Mouse (Mus musculus): ENCODE data around the gene Atn1.

Gene Atn1

DNA sequence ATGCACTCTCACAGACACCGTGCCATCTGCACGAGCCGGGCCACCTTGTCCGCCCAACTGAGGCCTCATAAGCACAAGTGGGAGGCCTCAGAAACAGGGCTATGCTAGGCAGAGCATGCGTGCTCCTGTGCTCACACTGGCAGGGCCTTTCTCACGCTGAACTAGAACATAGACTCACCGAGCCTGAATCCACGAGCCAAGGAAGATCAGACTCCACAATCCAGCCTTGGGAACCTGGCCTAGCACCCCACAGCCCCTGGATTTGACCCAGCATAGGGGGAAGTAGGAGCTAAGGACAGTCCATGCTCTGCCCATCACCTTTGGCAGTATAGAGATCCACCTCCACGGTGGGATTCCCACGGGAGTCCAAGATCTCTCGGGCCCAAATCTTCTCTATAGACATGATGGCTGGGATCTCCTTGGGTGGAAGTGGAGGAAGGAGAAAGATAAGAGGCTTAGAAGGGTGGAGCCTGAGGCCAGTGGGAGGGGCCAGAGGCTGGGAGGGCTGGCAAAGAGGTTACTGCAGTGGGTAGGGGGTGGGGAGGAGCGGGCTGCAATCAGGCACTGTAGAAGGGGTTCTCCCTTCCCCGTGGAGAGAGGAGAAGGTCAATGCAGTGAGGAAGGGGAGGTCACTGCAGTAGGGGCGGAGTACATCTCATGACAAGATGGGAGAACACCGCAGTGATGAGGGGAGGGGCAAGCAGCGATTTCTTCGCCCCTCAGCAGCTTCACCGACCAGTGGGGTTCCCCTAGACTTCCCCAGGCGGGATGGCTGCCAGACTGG lies 11.8 kb upstream of the Atn1 start:
- DNase-seq = peak; percentile 63

- DNase-seq = no peak
These were observed 11.2 kb upstream of the Atn1 start for GRCm38 (mm10) chr6:124767536-124767919.

GRCm38 (mm10) chr6:124765951-124766350 lies 9.6 kb upstream of the Atn1 start:
- no peak for DNase-seq

- DNase-seq = peak; percentile 72
These were observed 2.9 kb upstream of the Atn1 start for GRCm38 (mm10) chr6:124759259-124759658.

GRCm38 (mm10) chr6:124758849-124759232 lies 2.5 kb upstream of the Atn1 start:
- DNase-seq = no peak

GRCm38 (mm10) chr6:124757909-124758848 lies 1.9 kb upstream of the Atn1 start:
- peak; percentile 63 for DNase-seq

DNA sequence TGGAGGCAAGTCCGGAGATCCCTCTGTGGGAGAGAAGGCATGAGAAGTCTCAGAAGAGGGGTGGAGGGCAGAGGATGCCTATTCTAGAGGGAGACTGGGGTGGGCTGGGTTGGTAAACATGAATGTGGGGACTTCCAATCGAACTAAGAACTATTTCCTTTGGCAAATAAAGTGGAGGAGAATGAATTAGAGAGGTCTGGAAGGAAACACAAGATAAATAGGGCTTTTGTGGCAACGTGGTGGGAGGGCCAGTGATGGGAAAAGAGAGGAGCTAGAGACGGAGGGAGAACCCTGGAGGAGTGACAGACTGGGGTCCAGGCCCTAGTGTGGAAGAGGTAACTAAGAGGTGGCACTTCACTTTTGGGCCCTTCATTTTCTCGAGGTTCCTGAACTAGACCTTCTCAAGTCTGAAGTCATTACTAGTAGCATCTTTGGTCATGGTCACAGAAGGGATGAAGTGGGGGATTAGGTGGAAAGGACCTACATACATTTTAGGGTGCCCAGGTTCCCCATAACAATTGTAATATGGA lies 1.1 kb upstream of the Atn1 start:
- no peak for DNase-seq

DNA sequence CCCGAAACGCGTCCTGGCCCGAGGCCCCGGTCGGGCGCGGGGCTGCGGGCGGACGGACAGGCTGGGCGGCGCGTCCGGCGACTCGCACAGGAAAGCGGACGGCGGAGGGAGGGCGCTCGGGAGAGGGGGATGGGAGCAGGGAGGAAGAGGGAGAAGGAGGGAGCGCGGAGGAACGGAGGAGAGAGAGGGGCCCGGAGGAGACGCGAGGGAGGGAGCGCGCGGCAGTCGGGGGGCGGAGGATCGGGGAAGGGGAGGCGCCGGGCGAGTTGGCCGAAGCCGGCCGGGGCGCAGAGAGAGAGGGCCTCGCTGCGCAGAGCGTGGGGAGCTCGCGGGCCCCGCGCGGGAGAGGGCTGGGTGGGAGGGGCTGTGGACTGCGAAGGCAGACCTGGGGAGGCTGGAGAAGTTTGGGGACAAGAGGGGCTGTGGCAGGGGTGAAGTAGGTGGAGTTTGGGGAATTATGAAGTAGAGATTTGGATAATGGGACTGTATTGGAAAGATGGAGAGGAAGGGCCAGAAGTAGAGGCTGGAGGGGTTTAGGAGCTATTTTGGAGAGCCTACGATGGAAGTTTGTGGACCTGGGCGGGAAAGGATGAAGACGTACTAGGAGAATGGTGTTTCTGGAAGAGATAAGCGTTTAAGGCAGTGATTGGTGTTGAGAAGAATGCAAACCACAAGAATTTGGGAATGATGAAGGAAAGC lies 477 bp upstream of the Atn1 start:
- DNase-seq = peak; percentile 84

GRCm38 (mm10) chr6:124755306-124755705 lies 1.0 kb downstream of the Atn1 start:
- DNase-seq = no peak

DNA sequence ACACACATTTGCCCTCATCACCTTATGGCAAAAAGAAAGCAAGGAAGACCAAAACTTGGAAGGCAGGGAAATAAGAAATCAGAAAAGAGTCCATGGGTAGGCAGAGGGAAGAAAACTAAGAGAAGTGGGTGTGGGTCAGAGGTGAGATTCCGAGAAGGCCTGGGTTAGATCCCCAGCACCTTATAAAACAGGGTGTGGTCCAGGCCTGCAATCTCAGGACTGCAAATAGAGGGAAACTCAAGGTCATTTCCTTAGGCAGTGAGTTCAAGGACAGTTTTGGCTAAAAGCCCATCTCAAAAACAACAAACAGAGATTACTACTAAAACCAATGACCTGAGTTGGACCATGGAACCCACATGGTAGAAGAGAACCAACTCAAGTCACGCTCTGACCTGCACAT lies 2.5 kb downstream of the Atn1 start:
- DNase-seq = no peak

- DNase-seq = no peak
These were observed 5.9 kb downstream of the Atn1 start for GRCm38 (mm10) chr6:124750405-124750804.

GRCm38 (mm10) chr6:124746654-124747632 lies 9.4 kb downstream of the Atn1 start:
- no peak for DNase-seq

GRCm38 (mm10) chr6:124746296-124746605 lies 10.1 kb downstream of the Atn1 start:
- DNase-seq = no peak

GRCm38 (mm10) chr6:124745490-124746295 lies 10.6 kb downstream of the Atn1 start:
- DNase-seq = peak; percentile 96

GRCm38 (mm10) chr6:124744755-124745321 lies 11.5 kb downstream of the Atn1 start:
- DNase-seq = no peak

DNA sequence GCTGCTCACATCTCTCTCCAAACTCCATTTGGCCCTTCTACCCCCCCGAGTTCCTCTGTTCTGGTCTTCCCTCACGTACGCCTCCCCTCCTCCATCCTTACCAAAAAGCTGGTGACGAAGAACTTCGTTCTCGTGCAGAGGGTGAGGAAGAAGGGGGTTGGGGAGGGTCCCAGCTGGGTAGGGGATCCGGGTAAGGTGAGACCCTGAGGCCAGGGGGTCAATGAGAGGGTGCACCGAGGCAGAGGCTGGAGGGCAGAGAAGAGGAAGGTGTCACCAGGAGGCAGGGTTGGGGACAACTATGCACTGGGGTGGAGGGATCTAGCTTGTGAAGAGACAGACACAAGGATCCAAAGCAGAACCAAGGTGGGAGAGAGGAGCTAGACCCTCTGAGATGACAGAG lies 12.7 kb downstream of the Atn1 start:
- no peak for DNase-seq

- no peak for DNase-seq
These were observed 13.3 kb downstream of the Atn1 start for GRCm38 (mm10) chr6:124742839-124743514.

DNA sequence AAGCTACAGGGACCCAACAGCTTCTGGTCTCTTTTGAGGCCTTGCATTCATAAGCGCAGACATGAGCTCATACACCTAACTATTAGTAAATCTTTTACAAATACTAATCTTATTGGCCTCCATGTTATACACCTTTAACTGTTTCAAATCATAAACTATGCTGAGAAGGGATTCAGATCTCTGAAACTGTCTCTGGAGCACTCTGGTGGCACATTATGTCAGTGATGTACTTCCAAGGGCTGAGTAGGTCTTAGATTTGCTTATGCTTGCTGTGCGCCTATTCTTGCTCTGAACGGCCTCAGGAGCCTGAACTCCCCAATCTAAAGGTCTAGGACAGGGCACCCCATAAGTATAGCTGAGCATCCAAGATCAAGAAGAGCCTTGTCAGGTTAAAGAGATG lies 14.5 kb downstream of the Atn1 start:
- DNase-seq = no peak

DNA sequence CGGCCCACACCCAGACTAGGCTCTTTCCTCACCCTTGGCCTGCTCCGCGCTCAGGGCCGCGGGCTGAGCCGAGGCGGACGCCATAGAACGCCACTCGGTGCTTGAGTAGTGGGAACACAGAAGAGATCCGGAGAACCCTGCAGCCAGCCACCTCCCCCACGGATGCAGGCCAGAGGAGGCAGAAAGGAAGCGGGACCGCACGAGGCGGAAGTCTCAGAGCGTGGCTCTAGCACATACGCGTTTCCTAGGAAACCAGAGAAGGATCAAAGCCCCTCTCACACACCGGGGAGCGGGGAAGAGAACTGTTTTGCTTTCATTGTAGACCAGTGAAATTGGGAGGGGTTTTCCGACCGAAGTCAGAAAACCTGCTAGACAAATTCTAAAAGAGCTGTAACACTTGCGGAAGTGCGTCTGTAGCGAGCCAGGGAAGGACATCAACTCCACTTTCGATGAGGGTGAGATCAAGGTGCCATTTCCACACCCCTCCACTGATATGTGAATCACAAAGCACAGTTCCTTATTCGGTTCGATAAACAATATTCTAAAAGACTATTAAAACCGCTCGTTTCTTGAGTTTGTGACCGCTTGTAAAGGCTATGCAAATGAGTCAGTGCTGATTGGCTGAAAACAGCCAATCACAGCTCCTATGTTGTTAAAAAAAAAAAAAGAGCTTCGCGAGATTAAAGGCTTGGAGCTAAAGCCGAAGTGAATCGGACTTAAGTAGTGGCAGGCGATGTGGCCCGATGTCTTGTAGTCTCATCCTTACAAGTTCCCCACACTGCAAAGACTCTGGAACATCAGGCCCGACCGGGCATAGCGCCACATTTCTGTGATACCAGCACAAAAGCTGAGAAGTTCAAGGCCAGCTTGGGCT lies 15.2 kb downstream of the Atn1 start, which contains the start of gene Grcc10:
Gene Grcc10, minus strand, starts transcription at position 487 of the 874 bp plus-strand sequence.
- DNase-seq = peak; percentile 89

All from right cerebral cortex, postnatal 25 days (tissue).